Mouse (Mus musculus) thymus, postnatal 36 days (tissue): ENCODE results near the gene Naa30.

Source experiments
- DNase-seq, 2 experiments: peaks; one replicate each; pipeline ENCODE4 v3.0.0; 2022; ENCODE audit warnings: mixed read lengths in 2 of 2

Gene Naa30

GRCm38 (mm10) chr14:49226986-49227385, 55.0 kb downstream of the Naa30 start:
- no peak for DNase-seq

- no peak for DNase-seq
Measured at GRCm38 (mm10) chr14:49231845-49232244, 59.8 kb downstream of the Naa30 start.

GRCm38 (mm10) chr14:49234788-49235515, 62.9 kb downstream of the Naa30 start:
- DNase-seq: peak; percentile 44 to 57

- DNase-seq: peak; percentile 16 to 25
Measured at GRCm38 (mm10) chr14:49238206-49238605, 66.2 kb downstream of the Naa30 start.
